Mouse (Mus musculus): Measurements from ENCODE around the gene Brms1. TPM values are rescaled to one million over a fixed set of nuclear protein-coding genes. Genes with fewer than 3 reads are reported as not detected.
"Not testable (repeated sequence)": the region's sequence is repeated elsewhere in the genome, so short reads cannot be mapped to it uniquely, and the experiment has no call there.

Gene Brms1
- 49.6 and 50.8 TPM in 2 replicates for polyA plus RNA-seq (2014; fragmentation: Nextera tagmentation; extraction: Ambion mirVana)

DNA sequence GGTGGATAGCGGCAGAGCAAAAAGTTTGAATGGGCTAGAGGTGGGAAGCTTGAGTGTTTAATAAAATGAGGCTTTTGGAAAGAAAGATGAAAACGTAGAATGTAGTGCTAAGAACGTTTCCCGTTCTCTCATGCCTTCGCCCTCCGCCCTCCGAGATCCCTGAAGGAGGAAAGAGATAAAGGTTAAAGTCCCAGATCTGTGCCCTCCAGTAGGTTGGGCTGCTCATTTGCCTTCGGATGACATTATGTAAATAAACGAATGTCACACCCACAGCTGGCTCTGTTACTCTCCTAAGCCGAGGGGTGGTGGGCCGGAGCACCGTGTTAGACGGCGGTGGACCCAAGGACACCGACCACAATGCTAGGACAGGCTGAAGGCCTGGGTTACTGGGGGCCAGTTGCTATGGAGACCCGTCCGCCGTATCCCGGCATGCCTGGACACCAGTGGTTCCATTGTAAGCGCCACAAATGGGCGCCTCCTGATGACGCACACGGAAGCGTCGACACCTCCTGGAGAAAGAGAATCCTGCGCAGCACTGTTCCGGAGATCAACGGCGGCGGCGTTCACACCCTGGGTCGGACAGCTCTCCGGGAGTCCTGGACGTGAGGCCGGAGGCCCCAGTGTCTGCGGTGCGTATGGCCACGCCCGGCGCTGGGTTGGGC lies at the start of gene Brms1:
Gene Brms1 (plus strand): TSS at position 493 of the 662 bp plus-strand sequence.
- peaks cover 16% of the 10 kb centered on the region for H3K4me1 ChIP-seq (replicated peaks; ENCODE audit: control insufficient read depth, insufficient read depth, low read length)
- peak within 1 kb of the TSS; percentile 95 for H3K4me3 ChIP-seq (ENCODE audit: low read depth, low read length)
- peak within 1 kb of the TSS; percentile 95 for H3K4me2 ChIP-seq (ENCODE audit: low read length)
- no peaks in the 10 kb centered on the region for H3K27me3 ChIP-seq (replicated peaks; ENCODE audit: control insufficient read depth, insufficient read depth, low read length)
- 5% methylated on average over 40 of the region's 40 CpGs for WGBS
- peaks cover 6% of the 10 kb centered on the region for H3K36me3 ChIP-seq (ENCODE audit: control insufficient read depth, insufficient read depth, low read length)
- peak; percentile 74 for ATAC-seq (replicated peaks; ENCODE audit: low FRiP score, low TSS enrichment, low read depth)
- peak; percentile 97 for DNase-seq (ENCODE audit: low spot score)
- no peaks in the 10 kb centered on the region for H3K9me3 ChIP-seq (ENCODE audit: control insufficient read depth, low read length)
- H3K9ac ChIP-seq (ENCODE audit: low read length), result peak within 1 kb of the TSS; percentile 72
- peak within 1 kb of the TSS; percentile 5 for H3K27ac ChIP-seq (ENCODE audit: low read depth)

DNA sequence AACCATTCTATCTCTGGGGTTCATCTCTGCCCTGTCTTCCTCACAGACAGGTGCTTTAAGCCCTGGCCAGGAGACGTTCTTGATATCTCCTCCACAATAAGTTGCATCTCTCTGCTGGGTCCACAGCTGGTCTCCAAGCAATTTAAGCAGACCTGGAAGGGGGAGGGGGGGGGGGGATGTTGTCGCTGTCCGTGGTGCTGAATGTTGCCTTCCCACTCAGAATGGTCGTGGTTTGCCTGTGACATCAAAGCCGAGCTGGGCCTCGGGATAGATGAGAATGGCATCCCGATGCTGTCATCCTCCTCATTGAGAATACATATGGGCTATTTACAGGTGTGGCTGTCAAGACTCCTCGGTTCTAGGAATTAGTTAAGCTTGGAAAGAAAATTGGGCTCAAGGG lies 48.8 kb upstream of the Brms1 start:
- Histone ChIP-seq H3K27me3 (replicated peaks; ENCODE audit: control insufficient read depth, insufficient read depth, low read length) (peaks cover 31% of the 10 kb centered on the region), H3K27ac (ENCODE audit: low read depth) (no peak overlapping the region), H3K36me3 (ENCODE audit: control insufficient read depth, insufficient read depth, low read length) (no peaks in the 10 kb centered on the region), H3K9ac (ENCODE audit: low read length) (no peak overlapping the region), H3K9me3 (ENCODE audit: control insufficient read depth, low read length) (no peaks in the 10 kb centered on the region), H3K4me2 (ENCODE audit: low read length) (no peak overlapping the region), H3K4me3 (ENCODE audit: low read depth, low read length) (no peak overlapping the region), H3K4me1 (replicated peaks; ENCODE audit: control insufficient read depth, insufficient read depth, low read length) (0 out of 2 replicates have a peak, but pooled peaks cover 4% of the 10 kb centered on the region)
- ATAC-seq (replicated peaks; ENCODE audit: low FRiP score, low TSS enrichment, low read depth) (no peak), DNase-seq (ENCODE audit: low spot score) (peak; percentile 66)
- WGBS, result 18% methylated on average over 8 of the region's 8 CpGs

DNA sequence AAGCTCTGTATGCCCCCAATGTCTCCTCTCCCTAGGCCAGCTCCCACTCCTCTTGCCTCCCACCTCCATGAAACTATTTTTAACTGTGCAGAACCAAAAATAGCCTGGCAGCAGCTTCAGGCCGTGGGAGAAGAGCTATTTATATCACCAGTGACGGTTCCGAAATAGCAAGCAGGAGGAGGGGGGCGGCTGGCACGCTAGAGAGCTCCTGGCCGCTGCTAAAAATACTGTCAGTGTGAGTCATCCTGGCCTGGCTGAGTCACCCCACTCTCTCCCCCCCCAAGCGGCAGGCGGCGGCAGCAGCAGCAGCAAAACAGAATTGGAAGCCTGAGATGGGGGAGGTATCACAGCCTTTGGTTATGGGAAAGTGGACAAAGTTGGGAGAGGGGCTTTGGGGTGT lies 48.2 kb upstream of the Brms1 start:
- whole genome bisulfite sequencing, result 3% methylated on average over 9 of the region's 9 CpGs
- DNase-seq (ENCODE audit: low spot score) (peak; percentile 57), ATAC-seq (replicated peaks; ENCODE audit: low FRiP score, low TSS enrichment, low read depth) (no peak)
- H3K36me3 ChIP-seq (ENCODE audit: control insufficient read depth, insufficient read depth, low read length), result no peaks in the 10 kb centered on the region
- no peak overlapping the region for H3K4me2 ChIP-seq (ENCODE audit: low read length)
- H3K4me1 ChIP-seq (replicated peaks; ENCODE audit: control insufficient read depth, insufficient read depth, low read length), result 0 out of 2 replicates have a peak, but pooled peaks cover 4% of the 10 kb centered on the region
- H3K27me3 ChIP-seq (replicated peaks; ENCODE audit: control insufficient read depth, insufficient read depth, low read length), result peaks cover 31% of the 10 kb centered on the region
- H3K9me3 ChIP-seq (ENCODE audit: control insufficient read depth, low read length), result no peaks in the 10 kb centered on the region
- H3K9ac ChIP-seq (ENCODE audit: low read length), result no peak overlapping the region
- no peak overlapping the region for H3K4me3 ChIP-seq (ENCODE audit: low read depth, low read length)
- H3K27ac ChIP-seq (ENCODE audit: low read depth), result no peak overlapping the region

DNA sequence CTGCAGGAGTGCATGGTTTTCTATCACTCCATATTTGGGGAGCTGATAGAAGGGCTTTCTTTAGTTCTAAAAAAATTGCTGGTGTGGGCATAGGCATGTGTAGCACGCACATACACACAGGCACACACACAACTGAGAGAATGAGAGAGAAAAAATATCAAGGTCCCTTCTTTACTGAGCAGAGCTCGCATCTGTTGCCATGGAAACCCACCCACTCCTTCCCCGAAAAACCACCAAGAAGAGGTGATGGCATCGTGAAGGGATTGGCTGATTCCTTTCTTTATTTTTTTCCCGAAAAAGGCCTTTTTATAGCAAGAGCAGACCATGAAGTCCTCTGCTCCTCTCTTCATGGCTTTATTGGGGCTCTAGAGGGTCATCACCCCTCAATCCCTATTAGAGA lies 47.1 kb upstream of the Brms1 start:
- peaks cover 31% of the 10 kb centered on the region for H3K27me3 ChIP-seq (replicated peaks; ENCODE audit: control insufficient read depth, insufficient read depth, low read length)
- H3K9me3 ChIP-seq (ENCODE audit: control insufficient read depth, low read length), result no peaks in the 10 kb centered on the region
- ATAC-seq (replicated peaks; ENCODE audit: low FRiP score, low TSS enrichment, low read depth) (no peak), DNase-seq (ENCODE audit: low spot score) (no peak)
- no peak overlapping the region for H3K4me3 ChIP-seq (ENCODE audit: low read depth, low read length)
- 0 out of 2 replicates have a peak, but pooled peaks cover 4% of the 10 kb centered on the region for H3K4me1 ChIP-seq (replicated peaks; ENCODE audit: control insufficient read depth, insufficient read depth, low read length)
- no peak overlapping the region for H3K9ac ChIP-seq (ENCODE audit: low read length)
- H3K4me2 ChIP-seq (ENCODE audit: low read length), result no peak overlapping the region
- no peak overlapping the region for H3K27ac ChIP-seq (ENCODE audit: low read depth)
- 58% methylated on average over 5 of the region's 5 CpGs for WGBS
- no peaks in the 10 kb centered on the region for H3K36me3 ChIP-seq (ENCODE audit: control insufficient read depth, insufficient read depth, low read length)

DNA sequence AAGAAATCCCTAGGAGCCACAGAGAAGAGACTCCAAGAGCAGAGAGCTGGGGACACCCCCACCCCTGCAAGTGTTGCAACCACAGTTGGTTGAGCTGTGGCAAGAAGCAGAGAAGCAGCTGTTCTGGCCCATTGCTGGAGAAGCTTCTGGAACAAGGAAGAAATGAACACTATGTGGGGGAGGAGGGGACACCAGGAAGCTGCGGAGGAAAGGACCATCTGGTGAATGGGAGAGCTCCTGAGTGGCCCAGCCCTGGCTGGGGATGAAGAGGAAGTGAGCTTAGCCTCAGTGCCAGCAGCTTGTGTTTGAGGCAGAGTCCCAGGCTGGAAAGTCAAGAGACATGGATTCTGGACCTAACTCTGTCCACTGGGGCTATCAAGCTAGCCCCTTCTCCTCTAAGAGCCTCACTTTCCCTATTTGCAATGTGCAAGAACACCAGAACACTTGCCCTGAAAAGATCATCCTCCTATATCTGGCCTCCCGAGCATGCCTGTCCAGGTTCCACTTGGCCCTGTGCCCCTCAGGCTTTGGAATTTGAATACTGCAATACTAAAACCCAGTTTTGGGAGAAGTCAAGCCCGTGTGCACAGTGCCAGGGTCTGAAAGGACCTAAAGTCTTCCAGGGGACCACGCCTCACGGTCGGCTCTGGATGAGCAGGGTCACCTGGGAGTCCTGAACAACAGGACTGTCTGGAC lies 41.6 kb upstream of the Brms1 start:
- 0 out of 2 replicates have a peak, but pooled peaks cover 2% of the 10 kb centered on the region for H3K27me3 ChIP-seq (replicated peaks; ENCODE audit: control insufficient read depth, insufficient read depth, low read length)
- ATAC-seq (replicated peaks; ENCODE audit: low FRiP score, low TSS enrichment, low read depth) (no peak), DNase-seq (ENCODE audit: low spot score) (no peak)
- H3K27ac ChIP-seq (ENCODE audit: low read depth), result no peak overlapping the region
- H3K4me1 ChIP-seq (replicated peaks; ENCODE audit: control insufficient read depth, insufficient read depth, low read length), result peaks cover 7% of the 10 kb centered on the region; the same call in 1 of the 2 replicates
- WGBS, result 69% methylated on average over 6 of the region's 6 CpGs
- H3K36me3 ChIP-seq (ENCODE audit: control insufficient read depth, insufficient read depth, low read length), result no peaks in the 10 kb centered on the region
- H3K9me3 ChIP-seq (ENCODE audit: control insufficient read depth, low read length), result no peaks in the 10 kb centered on the region
- no peak overlapping the region for H3K9ac ChIP-seq (ENCODE audit: low read length)
- peak overlapping the region; percentile 6; the same call in 1 of the 2 replicates for H3K4me3 ChIP-seq (ENCODE audit: low read depth, low read length)
- H3K4me2 ChIP-seq (ENCODE audit: low read length), result peak overlapping the region; percentile 25

DNA sequence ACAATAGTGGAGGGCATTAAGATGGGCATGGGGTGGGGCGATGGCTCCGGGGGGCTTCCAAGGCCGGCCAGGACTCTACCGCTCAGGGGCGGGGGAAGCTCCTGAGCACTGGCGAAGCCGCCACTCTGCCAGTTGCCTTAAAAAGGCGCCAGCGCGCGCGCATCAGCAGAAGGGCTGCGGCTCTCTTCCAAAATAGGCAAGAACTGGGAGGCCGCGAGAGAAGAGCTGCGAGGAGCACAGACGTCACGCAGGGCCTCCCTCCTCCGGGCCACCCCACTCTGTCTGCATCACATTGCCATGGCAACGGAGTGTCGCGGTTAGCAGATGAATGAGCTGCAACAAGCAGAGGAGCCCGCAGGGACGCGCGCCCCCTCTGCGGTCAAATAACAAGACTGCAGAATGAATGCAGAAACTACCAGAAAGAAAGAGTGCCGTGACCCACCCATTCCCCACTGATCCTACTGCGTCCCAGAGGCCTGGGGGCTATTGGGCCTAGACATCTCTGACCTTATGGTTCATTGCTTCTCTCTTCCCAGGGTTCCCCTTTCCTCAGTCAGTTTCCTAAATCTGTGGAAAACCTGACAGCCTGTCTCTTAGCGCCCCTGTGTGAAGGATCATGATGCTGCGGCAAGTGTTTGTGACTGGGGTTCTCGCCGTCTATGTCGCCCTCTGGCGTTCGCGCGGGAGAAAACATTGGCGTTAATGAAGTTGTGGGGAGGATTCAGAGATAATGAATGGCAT lies 39.3 kb upstream of the Brms1 start:
- H3K36me3 ChIP-seq (ENCODE audit: control insufficient read depth, insufficient read depth, low read length), result no peaks in the 10 kb centered on the region
- H3K4me1 ChIP-seq (replicated peaks; ENCODE audit: control insufficient read depth, insufficient read depth, low read length), result peaks cover 7% of the 10 kb centered on the region; the same call in 1 of the 2 replicates
- DNase-seq (ENCODE audit: low spot score) (peak; percentile 86), ATAC-seq (replicated peaks; ENCODE audit: low FRiP score, low TSS enrichment, low read depth) (peak; percentile 95)
- H3K27me3 ChIP-seq (replicated peaks; ENCODE audit: control insufficient read depth, insufficient read depth, low read length), result 0 out of 2 replicates have a peak, but pooled peaks cover 2% of the 10 kb centered on the region
- H3K9me3 ChIP-seq (ENCODE audit: control insufficient read depth, low read length), result no peaks in the 10 kb centered on the region
- H3K4me2 ChIP-seq (ENCODE audit: low read length), result peak overlapping the region; percentile 48
- H3K9ac ChIP-seq (ENCODE audit: low read length), result peak overlapping the region; percentile 41; the same call in 1 of the 2 replicates
- H3K27ac ChIP-seq (ENCODE audit: low read depth), result peak overlapping the region; percentile 80
- peak overlapping the region; percentile 23; the same call in 1 of the 2 replicates for H3K4me3 ChIP-seq (ENCODE audit: low read depth, low read length)
- 1% methylated on average over 39 of the region's 39 CpGs for WGBS

DNA sequence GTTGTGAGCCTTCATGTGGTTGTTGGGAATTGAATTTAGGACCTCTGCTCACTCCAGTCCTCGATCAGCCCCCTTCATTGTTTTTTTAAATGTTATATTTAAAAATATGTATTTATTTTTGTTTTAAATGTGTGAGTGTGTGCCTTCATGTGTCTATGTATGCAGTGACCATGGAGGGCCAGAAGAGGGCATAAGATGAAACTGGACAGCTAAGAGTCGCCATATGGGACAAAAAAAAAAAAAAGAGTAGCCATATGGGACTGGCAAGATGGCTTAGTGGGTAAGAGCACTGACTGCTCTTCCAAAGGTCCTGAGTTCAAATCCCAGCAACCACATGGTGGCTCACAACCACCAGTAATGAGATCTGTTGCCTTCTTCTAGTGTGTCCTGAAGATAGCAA lies 37.5 kb upstream of the Brms1 start:
- not testable (repeated sequence) for H3K27ac ChIP-seq (ENCODE audit: low read depth); H3K27me3 ChIP-seq (replicated peaks; ENCODE audit: control insufficient read depth, insufficient read depth, low read length); ATAC-seq (replicated peaks; ENCODE audit: low FRiP score, low TSS enrichment, low read depth); H3K4me3 ChIP-seq (ENCODE audit: low read depth, low read length); DNase-seq (ENCODE audit: low spot score); H3K4me2 ChIP-seq (ENCODE audit: low read length); H3K4me1 ChIP-seq (replicated peaks; ENCODE audit: control insufficient read depth, insufficient read depth, low read length); H3K9ac ChIP-seq (ENCODE audit: low read length); H3K36me3 ChIP-seq (ENCODE audit: control insufficient read depth, insufficient read depth, low read length); H3K9me3 ChIP-seq (ENCODE audit: control insufficient read depth, low read length)
- WGBS, result 59% methylated on average over 2 of the region's 2 CpGs

DNA sequence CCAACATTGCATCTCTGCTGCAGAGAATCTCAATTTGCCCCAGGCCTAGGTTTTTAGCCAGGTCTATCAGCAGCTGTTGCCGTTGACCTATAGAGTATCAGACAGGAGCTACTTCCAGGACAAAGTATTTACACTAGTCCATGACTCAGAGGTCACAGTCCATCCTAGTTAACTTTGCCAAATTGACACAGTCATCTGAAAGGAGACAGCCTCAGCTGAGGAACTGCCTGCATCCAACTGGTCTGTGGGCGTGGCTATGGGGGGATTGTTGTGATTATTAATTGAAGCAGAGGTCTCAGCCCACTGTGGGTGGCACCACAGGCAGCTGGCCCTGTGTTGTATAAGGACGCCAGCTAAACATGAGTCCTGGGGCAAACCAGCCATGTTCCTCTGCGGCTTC lies 36.2 kb upstream of the Brms1 start:
- Histone ChIP-seq H3K4me2 (ENCODE audit: low read length) (no peak overlapping the region), H3K9ac (ENCODE audit: low read length) (no peak overlapping the region), H3K27me3 (replicated peaks; ENCODE audit: control insufficient read depth, insufficient read depth, low read length) (0 out of 2 replicates have a peak, but pooled peaks cover 2% of the 10 kb centered on the region), H3K9me3 (ENCODE audit: control insufficient read depth, low read length) (no peaks in the 10 kb centered on the region), H3K4me1 (replicated peaks; ENCODE audit: control insufficient read depth, insufficient read depth, low read length) (peaks cover 7% of the 10 kb centered on the region; the same call in 1 of the 2 replicates), H3K4me3 (ENCODE audit: low read depth, low read length) (no peak overlapping the region), H3K27ac (ENCODE audit: low read depth) (no peak overlapping the region), H3K36me3 (ENCODE audit: control insufficient read depth, insufficient read depth, low read length) (no peaks in the 10 kb centered on the region)
- ATAC-seq (replicated peaks; ENCODE audit: low FRiP score, low TSS enrichment, low read depth) (no peak), DNase-seq (ENCODE audit: low spot score) (no peak)
- 57% methylated on average over 4 of the region's 4 CpGs for WGBS

Measured in intestine, embryonic 14.5 days (tissue).